ENCODE assay signal across 29 mouse cellular contexts in the genomic region with DNA sequence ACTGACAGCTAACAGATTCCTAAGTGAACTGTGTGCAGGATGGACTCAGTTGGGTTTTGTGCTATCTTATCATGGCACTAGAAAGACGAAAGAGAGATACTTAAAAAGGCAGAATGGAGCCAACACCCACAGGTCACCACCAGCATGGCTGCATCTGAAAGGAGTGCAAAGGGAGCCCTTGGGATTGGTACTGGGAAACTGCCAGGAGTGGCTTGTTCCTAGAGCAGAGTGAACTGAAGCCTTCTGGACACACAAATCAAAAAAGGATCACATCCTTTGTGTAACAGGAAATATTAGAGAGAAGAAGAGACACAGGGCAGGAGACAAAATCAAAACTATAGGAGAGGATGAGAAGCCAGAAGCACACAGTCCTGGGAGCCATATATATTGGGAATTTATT. TPM values are rescaled to one million over a fixed set of nuclear protein-coding genes. Genes with fewer than 3 reads are reported as not detected.
"Had no signal": no experiment of that assay in that cellular context is flagged by ENCODE, and none has a peak within 500 bp of the region (broad histone marks: within the 10 kb centered on the region; RNA-seq: fewer than 3 reads in every experiment).

No protein-coding gene starts in this region.

RNA-seq across cellular contexts. Expression of a gene that starts 2.0 kb away (rescaled TPM):
- total RNA-seq: common myeloid progenitor, adult 5-6 weeks; forebrain, postnatal 0 days; gastrocnemius, adult 2 months; gastrocnemius, postnatal 36 days; granulocyte monocyte progenitor cell, adult 5-6 weeks had no signal
- polyA plus RNA-seq: embryonic facial prominence, embryonic 10.5 days; embryonic facial prominence, embryonic 11.5 days; embryonic facial prominence, embryonic 12.5 days; embryonic facial prominence, embryonic 13.5 days; embryonic facial prominence, embryonic 14.5 days; erythroblast, embryonic 14.5 days; forebrain, embryonic 10.5 days; forebrain, embryonic 11.5 days; forebrain, embryonic 12.5 days; forebrain, embryonic 13.5 days; forebrain, embryonic 14.5 days; forebrain, embryonic 15.5 days; forebrain, embryonic 16.5 days; forebrain, postnatal 0 days; heart, adult 2 months had no signal

RNA-seq across cellular contexts. Expression of a gene that starts 35.1 kb away (rescaled TPM):
- total RNA-seq: common myeloid progenitor, adult 5-6 weeks; gastrocnemius, adult 18-20 months; gastrocnemius, adult 2 months; gastrocnemius, adult 8-10 months; gastrocnemius, postnatal 10 days; gastrocnemius, postnatal 14 days; gastrocnemius, postnatal 25 days; gastrocnemius, postnatal 36 days; gastrocnemius, postnatal 4 days; granulocyte monocyte progenitor cell, adult 5-6 weeks; heart, adult 18-20 months; heart, adult 2 months; heart, adult 8-10 months had no signal
- polyA plus RNA-seq: embryonic facial prominence, embryonic 10.5 days; embryonic facial prominence, embryonic 11.5 days; embryonic facial prominence, embryonic 12.5 days; embryonic facial prominence, embryonic 13.5 days; embryonic facial prominence, embryonic 14.5 days; embryonic facial prominence, embryonic 15.5 days; erythroblast, embryonic 14.5 days; forebrain, embryonic 10.5 days; forebrain, embryonic 11.5 days; forebrain, embryonic 12.5 days; forebrain, embryonic 13.5 days; forebrain, embryonic 14.5 days; forebrain, embryonic 15.5 days; forebrain, embryonic 16.5 days; heart, adult 2 months had no signal

RNA-seq across cellular contexts. Expression of a gene that starts 37.7 kb away (rescaled TPM):
- polyA plus RNA-seq: erythroblast, embryonic 14.5 days had no signal

RNA-seq across cellular contexts. Expression of a gene that starts 46.2 kb away (rescaled TPM):
- total RNA-seq: common myeloid progenitor, adult 5-6 weeks; forebrain, postnatal 0 days; gastrocnemius, adult 18-20 months; gastrocnemius, adult 2 months; gastrocnemius, adult 8-10 months; gastrocnemius, postnatal 25 days; gastrocnemius, postnatal 36 days; gastrocnemius, postnatal 4 days; granulocyte monocyte progenitor cell, adult 5-6 weeks; heart, adult 18-20 months; heart, adult 2 months; heart, adult 8-10 months had no signal
- polyA plus RNA-seq: embryonic facial prominence, embryonic 10.5 days; embryonic facial prominence, embryonic 11.5 days; embryonic facial prominence, embryonic 12.5 days; embryonic facial prominence, embryonic 13.5 days; embryonic facial prominence, embryonic 14.5 days; embryonic facial prominence, embryonic 15.5 days; erythroblast, embryonic 14.5 days; forebrain, embryonic 10.5 days; forebrain, embryonic 11.5 days; forebrain, embryonic 12.5 days; forebrain, embryonic 13.5 days; forebrain, embryonic 14.5 days; forebrain, embryonic 15.5 days; forebrain, embryonic 16.5 days; gonadal fat pad, adult 2 months; heart, adult 2 months had no signal
